Mouse (Mus musculus) liver, embryonic 14.5 days (tissue): Measurements from ENCODE around the gene Srek1.

Experiments used
- CTCF ChIP-seq: IDR thresholded peaks from 2 replicates; pipeline ENCODE4 v1.5.1; 2016; ENCODE audit warnings: antibody characterized with exemption, low read depth, control low read depth
- EP300 ChIP-seq: IDR thresholded peaks from 2 replicates; pipeline ENCODE4 v1.6.1; 2016; ENCODE audit warnings: antibody characterized with exemption, low read depth

- TF ChIP-seq CTCF = peak; percentile 12; the same call in 1 of the 2 replicates
- no peak for TF ChIP-seq EP300
These were observed 26.6 kb upstream of the Srek1 start for GRCm38 (mm10) chr13:103801021-103801420.
